Mouse (Mus musculus) brain, adult 2 months (tissue): ENCODE data around the gene Gm28360.
"Not testable (repeated sequence)": the region's sequence is repeated elsewhere in the genome, so short reads cannot be mapped to it uniquely, and the experiment has no call there.

Experiments
- DNase-seq: peaks from one replicate; pipeline ENCODE4 v3.0.0; 2011; ENCODE audit warnings: low read depth, low spot score

Gm28360 gene

GRCm38 (mm10) chr1:117829781-117830180 is at the start of gene Gm28360:
Gene Gm28360 (plus strand): TSS chr1:117830081.
- DNase-seq: not testable (repeated sequence)

- DNase-seq: not testable (repeated sequence)
Observed at GRCm38 (mm10) chr1:117780833-117781232, 49.0 kb upstream of the Gm28360 start, which contains the start of gene B020011L13Rik. Gene B020011L13Rik (plus strand): TSS chr1:117781133.

- DNase-seq: not testable (repeated sequence)
Observed at GRCm38 (mm10) chr1:117816271-117816670, 13.6 kb upstream of the Gm28360 start.

GRCm38 (mm10) chr1:117851718-117852117 is 21.8 kb downstream of the Gm28360 start:
- not testable (repeated sequence) for DNase-seq
